Mouse (Mus musculus) adrenal gland, adult 2 months (tissue): Measurements from ENCODE around the gene Nlgn3. TPM values are rescaled to one million over a fixed set of nuclear protein-coding genes. Genes with fewer than 3 reads are reported as not detected.

Source experiments
- DNase-seq: peaks from one replicate; pipeline ENCODE4 v3.0.0; 2021
- long read RNA-seq: library from polyadenylated mRNA; stranded (forward); transcript quantifications from one replicate; pipeline ENCODE4 v2.0.0, GENCODE M21; 2021
- polyA plus RNA-seq: library from polyadenylated mRNA; depleted of rRNA; stranded (reverse); fragments of >200 nt; gene quantifications from 2 replicates; pipeline ENCODE4 v1.2.3, GENCODE M21; 2012; rRNA removed
- total RNA-seq, 2 experiments: library from RNA; stranded (reverse); gene quantifications; 2 replicates each; pipeline ENCODE4 v1.2.3; 2021

Nlgn3 gene
- total RNA-seq, result 10 to 100 TPM in 1 of 2 experiments, 1 to 10 TPM in 1; 5.2 to 28.2 TPM
- polyA plus RNA-seq, result 2.8 and 3.9 TPM in 2 replicates
- long read RNA-seq, full-length matches to known transcripts, result 2 of 8 reads
- long read RNA-seq, partial matches to known transcripts, result 1 of 8 reads
- long read RNA-seq, other reads (novel, unspliced or antisense), result 5 of 8 reads

- peak; percentile 24 for DNase-seq
These were observed at the start of gene Nlgn3 for GRCm38 (mm10) chrX:101299055-101299454. TSS of gene Nlgn3 (plus strand) at chrX:101299168.

GRCm38 (mm10) chrX:101253952-101254729 is 44.8 kb upstream of the Nlgn3 start, which contains the start of gene Foxo4:
TSS of gene Foxo4 (plus strand) at chrX:101254528.
- peak; percentile 91 for DNase-seq

GRCm38 (mm10) chrX:101254740-101255139 is 44.2 kb upstream of the Nlgn3 start:
- peak; percentile 18 for DNase-seq

GRCm38 (mm10) chrX:101256603-101257002 is 42.4 kb upstream of the Nlgn3 start:
- no peak for DNase-seq

GRCm38 (mm10) chrX:101260441-101261325 is 38.3 kb upstream of the Nlgn3 start:
- DNase-seq, result no peak

- DNase-seq, result no peak
These were observed 35.1 kb upstream of the Nlgn3 start, which contains the start of gene Gm614 for GRCm38 (mm10) chrX:101263892-101264291. TSS of gene Gm614 (minus strand) at chrX:101263992.

GRCm38 (mm10) chrX:101266631-101267030 is 32.3 kb upstream of the Nlgn3 start:
- no peak for DNase-seq

GRCm38 (mm10) chrX:101268025-101268754 is 30.8 kb upstream of the Nlgn3 start, which contains the start of gene Il2rg:
TSS of gene Il2rg (minus strand) at chrX:101268255.
- no peak for DNase-seq

GRCm38 (mm10) chrX:101268755-101269124 is 30.2 kb upstream of the Nlgn3 start, which contains the start of gene Gm20489:
TSS of gene Gm20489 (minus strand) at chrX:101269023.
- no peak for DNase-seq

GRCm38 (mm10) chrX:101273410-101273809 is 25.6 kb upstream of the Nlgn3 start:
- DNase-seq, result no peak

- peak; percentile 96 for DNase-seq
These were observed 24.9 kb upstream of the Nlgn3 start, which contains the start of gene Med12 for GRCm38 (mm10) chrX:101273875-101274738. TSS of gene Med12 (plus strand) at chrX:101274030.

- no peak for DNase-seq
These were observed 16.2 kb upstream of the Nlgn3 start for GRCm38 (mm10) chrX:101282813-101283212.

GRCm38 (mm10) chrX:101285534-101285933 is 13.4 kb upstream of the Nlgn3 start:
- DNase-seq, result peak; percentile 63

- DNase-seq, result no peak
These were observed 12.9 kb upstream of the Nlgn3 start for GRCm38 (mm10) chrX:101285953-101286670.

- no peak for DNase-seq
These were observed 11.4 kb upstream of the Nlgn3 start for GRCm38 (mm10) chrX:101287543-101287942.

- DNase-seq, result no peak
These were observed 10.5 kb upstream of the Nlgn3 start for GRCm38 (mm10) chrX:101288432-101288831.

GRCm38 (mm10) chrX:101289037-101289436 is 9.9 kb upstream of the Nlgn3 start:
- no peak for DNase-seq

GRCm38 (mm10) chrX:101290111-101290510 is 8.9 kb upstream of the Nlgn3 start:
- DNase-seq, result no peak
